Mouse (Mus musculus): ENCODE data around the gene Mrpl37. TPM values are rescaled to one million over a fixed set of nuclear protein-coding genes. Genes with fewer than 3 reads are reported as not detected.

The Mrpl37 gene
- 108 and 113 TPM in 2 replicates for polyA plus RNA-seq (2015; fragmentation: Nextera tagmentation; extraction: Ambion mirVana)

GRCm38 (mm10) chr4:107066252-107067124 lies at the start of gene Mrpl37, which contains the start of gene Cyb5rl:
TSS of gene Mrpl37 (minus strand) at chr4:107066868.
TSS of gene Cyb5rl (plus strand) at chr4:107066988.

DNA sequence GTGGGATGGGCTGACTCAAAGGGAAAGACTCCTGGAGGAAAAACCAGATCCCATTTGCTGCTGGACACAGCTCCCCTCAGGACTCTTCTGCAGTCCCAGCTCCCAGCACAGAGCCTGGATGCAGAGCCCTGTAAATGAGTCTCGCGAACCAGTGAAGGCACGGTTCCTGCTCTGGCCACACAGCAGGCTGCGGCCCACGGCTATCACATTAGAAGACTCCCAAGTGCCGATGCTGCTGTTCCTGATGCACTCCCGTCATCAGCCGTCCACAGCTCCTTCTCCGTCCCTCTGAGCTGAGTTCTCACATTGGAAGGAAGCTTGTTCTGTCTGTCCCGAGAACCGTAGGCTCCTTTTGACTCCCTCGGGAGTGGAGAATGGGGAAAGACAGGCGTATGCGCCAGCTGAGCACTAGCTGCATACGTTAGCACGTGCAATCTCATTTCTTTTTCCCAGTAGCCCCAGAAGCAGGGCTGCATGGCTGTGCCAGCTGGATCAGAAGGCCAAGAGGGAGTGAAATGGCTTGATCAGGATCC lies 30.2 kb upstream of the Mrpl37 start, which contains the start of gene Cdcp2:
Cdcp2 (plus strand) TSS at position 51 of the 533 bp plus-strand sequence.

Other genes with a start within 250 kb of the Mrpl37 start
- 36.7 and 49.3 TPM in 2 replicates for gene Ssbp3, start 156.2 kb downstream of the Mrpl37 start, polyA plus RNA-seq (2015; fragmentation: Nextera tagmentation; extraction: Ambion mirVana)
- gene Cyb5rl, start 120 bp upstream of the Mrpl37 start, polyA plus RNA-seq (2015; fragmentation: Nextera tagmentation; extraction: Ambion mirVana): 6.4 and 6.9 TPM in 2 replicates
- 0.10 TPM in 1 of 2 replicates, not detected in the other for gene Cdcp2, start 30.0 kb upstream of the Mrpl37 start, polyA plus RNA-seq (2015; fragmentation: Nextera tagmentation; extraction: Ambion mirVana)
- gene Tmem59, start 111.5 kb upstream of the Mrpl37 start, polyA plus RNA-seq (2015; fragmentation: Nextera tagmentation; extraction: Ambion mirVana): 304 and 323 TPM in 2 replicates
- gene Tceanc2, start 112.2 kb upstream of the Mrpl37 start, polyA plus RNA-seq (2015; fragmentation: Nextera tagmentation; extraction: Ambion mirVana): 15.1 and 19.8 TPM in 2 replicates
- not detected in 2 replicates for gene Ldlrad1, start 142.3 kb upstream of the Mrpl37 start, polyA plus RNA-seq (2015; fragmentation: Nextera tagmentation; extraction: Ambion mirVana)
- gene Lrrc42, start 186.7 kb upstream of the Mrpl37 start, polyA plus RNA-seq (2015; fragmentation: Nextera tagmentation; extraction: Ambion mirVana): 15.8 and 19.4 TPM in 2 replicates
- gene Hspb11, start 186.7 kb upstream of the Mrpl37 start, polyA plus RNA-seq (2015; fragmentation: Nextera tagmentation; extraction: Ambion mirVana): 47.6 and 49.7 TPM in 2 replicates
- not detected in 2 replicates for gene Dio1, start 240.3 kb upstream of the Mrpl37 start, polyA plus RNA-seq (2015; fragmentation: Nextera tagmentation; extraction: Ambion mirVana)
- 26.2 and 28.9 TPM in 2 replicates for gene Yipf1, start 247.5 kb upstream of the Mrpl37 start, polyA plus RNA-seq (2015; fragmentation: Nextera tagmentation; extraction: Ambion mirVana)